Mouse (Mus musculus) ovary, postnatal 36 days (tissue): ENCODE results near the gene Brca2.

Experiments
- DNase-seq: peaks from one replicate; pipeline ENCODE4 v3.0.0; 2022; ENCODE audit warnings: low spot score, mixed read lengths

The Brca2 gene

DNA sequence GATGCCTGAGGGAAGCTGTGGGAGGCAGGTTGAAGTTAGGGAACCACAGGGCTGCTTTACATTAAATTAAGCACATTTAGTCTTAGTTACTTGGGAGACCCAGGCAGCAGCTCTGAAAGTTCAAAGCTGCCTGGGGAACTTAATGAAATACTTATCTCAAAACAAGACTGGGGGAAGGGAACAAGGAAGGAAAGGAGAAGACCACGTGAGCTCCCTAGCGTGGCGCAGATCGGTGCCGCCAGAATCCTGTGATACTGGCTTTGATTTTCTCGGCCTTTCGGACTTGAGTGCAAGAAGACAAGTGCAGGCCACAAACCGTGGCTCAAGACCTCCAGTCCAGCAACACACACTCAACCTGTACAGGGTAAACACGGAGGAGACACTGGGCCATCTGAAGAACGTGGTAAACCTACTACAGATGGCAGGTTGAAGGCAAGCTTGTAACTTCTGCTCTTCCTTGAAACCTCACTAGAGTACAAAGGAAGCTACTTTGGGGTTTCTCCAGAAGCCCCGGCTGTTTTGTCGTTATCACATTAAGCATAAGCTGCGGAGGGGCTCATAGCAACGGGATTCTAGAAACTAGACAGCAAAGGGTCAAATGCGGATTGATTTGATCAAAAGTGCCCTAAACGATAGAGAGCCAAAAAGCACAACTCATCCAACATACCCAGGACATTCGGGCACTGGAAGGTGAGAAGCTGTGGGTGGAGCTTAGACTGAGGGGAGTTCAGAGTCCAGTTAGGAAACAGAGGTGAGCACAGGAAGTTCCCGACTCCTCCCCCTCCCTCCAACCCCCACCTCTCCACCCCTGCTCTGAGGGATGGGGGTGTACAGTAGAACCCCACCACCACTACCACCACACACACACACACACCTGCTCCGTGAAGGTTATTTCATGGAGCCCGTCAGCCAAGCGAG lies 76.0 kb downstream of the Brca2 start:
- no peak for DNase-seq

DNA sequence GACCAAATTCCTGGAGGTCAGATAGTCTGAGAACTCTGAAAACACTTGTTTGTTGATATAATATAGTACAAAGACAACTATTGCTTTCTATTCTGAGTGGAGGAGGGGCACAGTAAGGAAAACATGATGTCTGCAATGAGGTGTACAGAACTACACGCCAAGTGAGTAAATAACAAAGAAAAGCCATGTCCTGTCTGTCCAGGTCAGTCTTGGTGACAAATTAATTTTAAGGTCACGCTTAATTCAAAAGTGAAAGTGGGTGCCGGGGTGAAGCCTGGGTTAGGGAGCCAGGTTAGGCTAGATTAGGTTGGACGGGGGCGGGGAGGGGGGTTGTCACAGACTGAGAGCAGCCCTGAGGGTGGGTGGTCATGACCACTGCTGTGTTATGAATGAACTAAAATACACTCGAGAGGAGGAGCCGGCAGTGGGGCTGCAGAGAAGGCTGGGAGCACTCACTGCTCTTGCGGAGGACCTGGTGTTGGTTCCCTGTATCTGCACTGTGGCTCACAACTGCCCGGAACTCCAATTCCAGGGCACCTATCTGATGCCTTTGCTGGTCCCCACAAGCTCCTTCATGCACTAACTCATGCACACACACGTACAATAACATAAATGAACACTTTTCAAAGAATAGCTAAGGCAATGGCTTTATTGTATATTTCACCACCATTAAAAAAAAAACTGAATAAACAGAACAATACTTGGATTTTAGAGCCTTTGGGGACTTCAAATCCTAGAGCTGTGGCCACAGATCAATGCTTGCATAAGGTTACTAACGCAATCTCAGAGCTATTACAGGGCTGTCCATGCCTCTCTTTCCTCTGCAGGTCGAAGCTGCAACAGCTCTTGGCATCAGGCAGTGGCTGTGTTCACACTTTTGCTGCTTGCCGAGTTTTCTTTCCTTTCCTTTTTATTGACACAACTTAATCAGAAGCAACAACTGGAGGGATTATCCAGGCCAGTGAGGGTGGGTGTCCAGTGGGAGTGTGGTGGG lies 77.2 kb downstream of the Brca2 start:
- no peak for DNase-seq

DNA sequence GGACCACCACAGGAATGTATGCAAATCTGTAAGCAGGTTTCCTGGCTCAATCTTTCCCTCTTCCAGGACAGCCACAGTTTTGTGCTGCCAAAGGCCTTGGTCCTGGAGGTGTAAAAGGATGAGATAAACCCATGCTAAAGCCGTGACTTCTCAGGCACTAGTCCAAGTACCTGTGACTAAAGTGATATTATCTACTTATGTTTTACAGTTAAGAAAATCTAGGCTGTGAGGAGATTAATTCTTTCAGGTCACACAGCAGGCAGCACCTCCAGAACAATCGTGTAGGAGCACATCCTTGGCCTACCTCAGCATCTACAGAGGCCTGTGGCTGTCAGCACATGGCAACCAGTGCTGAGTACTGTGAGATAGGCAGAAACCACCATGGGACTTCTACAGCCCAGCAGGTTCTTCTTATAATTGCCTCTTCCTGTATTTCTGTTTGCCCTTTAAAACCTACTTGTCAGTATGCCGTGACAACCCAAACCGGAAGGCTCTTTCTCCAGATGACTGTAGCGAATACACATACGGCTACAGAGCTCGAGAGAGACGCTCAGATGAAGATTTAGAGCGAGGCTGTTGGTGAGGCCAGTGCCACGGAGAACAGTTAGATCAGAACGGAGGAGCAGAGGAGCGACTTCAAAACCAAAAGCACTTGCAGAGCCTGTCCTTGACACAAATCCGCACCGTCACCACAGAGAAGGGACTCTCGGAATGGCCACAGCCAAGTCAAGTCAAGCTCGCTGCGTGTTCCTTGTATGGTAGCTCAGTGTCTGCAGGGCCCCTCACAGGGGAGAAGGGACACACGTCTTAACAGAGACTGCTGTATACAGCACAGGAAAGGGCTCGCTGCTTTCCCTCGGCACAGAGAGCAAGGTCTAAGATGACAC lies 78.4 kb downstream of the Brca2 start:
- no peak for DNase-seq

DNA sequence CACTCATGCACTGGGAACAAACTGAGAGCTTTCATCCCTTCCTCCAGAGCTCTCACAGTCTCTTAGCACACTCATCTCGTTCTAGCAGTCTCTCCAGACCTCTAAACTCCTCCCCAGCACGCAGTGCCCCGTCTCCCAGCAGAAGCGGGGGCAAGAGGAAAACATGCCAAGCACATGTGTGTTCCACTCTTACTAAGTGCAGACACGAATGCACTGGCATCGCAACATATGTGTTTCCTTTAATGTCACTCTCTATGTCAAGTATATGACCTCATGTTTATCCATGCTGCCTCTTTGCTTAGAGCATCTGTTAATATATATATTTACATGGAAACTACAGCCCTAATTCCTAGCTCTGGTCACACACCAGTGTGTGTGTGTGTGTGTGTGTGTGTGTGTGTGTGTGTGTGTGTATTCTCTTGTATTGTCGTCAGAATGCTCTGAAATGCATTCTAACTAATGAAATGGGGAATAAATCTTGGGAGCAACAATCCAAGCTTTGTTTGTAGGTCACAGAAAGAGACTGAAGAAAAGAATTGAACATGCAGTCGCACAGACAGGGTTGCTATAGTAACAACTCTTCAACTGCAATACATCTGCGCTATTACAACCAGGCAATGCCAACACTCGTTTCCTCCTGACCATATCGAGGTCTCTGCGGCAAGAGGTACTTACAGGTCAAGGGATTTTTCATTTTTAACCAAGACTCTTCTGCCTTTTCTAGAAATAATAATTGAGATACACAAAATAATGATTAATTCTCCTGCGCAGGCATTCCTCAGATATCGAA lies 79.2 kb downstream of the Brca2 start:
- DNase-seq: no peak

DNA sequence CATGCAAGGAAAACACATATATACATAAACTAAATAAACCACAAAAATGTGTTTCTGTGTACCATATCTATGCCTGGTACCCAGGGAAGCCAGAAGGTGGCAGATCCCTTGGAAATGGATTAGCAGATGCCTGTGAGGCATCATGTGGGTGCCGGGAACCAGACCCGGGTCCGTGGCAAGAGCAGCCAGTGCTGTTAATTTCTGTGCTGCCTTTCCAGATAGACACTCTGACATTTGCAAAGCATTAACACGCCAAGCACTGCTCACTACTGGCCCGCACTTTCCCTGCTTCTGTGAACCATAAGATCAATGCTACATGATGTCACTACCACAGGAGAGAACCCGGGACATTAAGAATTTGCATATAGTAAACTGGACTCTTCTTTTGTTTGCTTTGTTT lies 83.7 kb downstream of the Brca2 start:
- no peak for DNase-seq

DNA sequence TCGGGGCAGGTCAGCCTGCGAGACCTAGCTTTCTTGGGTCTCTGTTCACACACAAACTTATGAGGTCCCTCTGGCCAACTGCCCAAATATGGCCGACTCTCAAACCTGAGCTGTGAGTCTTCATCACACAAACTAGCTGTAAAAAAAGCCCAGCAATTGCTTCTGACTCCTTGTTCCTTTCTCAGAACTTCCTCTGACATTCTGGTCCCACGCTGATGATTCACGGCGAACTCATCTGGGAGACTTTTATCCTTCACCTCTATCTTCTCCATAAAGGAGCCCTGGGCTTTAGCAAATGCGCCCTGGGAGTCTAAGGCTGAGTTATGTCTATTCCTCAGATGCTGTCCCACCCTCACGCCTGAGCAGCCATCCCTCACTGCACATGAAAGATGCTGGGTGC lies 85.2 kb downstream of the Brca2 start:
- DNase-seq: no peak

DNA sequence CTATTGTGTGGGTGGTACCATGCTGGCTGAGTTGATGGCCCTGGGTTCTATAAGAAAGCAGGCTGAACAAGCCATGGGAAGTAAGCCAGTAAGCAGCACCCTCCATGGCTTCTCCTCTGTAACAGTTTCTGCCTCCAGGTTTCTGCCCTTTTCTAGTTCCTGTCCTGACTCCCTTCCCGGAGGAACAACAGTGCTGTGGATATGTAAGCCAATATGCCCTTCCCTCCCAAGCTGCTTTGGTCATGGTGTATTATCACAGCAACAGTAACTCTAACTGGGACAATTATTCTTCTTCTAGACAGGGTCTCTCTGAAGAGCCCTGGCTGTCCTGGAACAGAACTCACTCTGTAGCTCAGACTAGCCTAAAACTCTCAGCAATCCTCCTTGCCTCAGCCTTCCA lies 88.7 kb downstream of the Brca2 start:
- no peak for DNase-seq

DNA sequence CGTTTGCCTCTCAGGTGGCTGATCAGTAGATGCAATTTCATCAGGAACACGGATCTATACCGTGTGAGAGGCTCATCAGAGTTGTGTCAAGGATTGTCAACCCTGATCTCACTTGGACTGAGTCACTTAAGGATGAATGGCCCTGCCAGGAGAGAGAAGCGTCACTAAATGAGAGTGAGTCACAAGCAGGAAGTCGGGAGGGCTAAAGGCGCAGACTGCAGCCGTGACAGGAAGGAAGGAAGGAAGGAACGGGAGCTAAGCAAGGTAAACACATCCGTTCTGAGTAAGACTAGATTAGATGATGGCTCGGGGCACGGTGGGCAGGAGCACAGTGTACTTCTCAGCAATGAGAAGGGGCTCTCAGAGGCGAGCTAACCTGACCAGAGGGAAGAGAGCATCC lies 89.3 kb downstream of the Brca2 start:
- DNase-seq: no peak

DNA sequence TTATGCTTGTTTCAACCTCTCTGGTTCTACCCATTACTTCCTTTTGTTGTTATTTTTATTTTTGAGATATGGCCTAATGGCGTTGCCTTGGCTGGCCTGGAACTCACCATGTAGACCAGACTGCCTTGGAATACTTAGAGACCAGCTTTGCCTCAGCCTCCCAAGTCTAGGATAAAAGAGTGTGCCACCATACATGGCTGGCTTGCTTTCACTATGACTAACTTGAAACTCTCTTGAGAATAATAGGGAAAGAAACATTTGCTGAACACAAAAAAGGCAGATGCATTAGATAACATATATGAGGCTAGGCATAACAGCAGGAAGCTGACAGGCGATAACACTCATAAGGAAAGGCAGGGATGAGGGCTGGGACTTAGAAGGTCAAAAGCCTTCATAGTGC lies 91.6 kb downstream of the Brca2 start:
- no peak for DNase-seq

DNA sequence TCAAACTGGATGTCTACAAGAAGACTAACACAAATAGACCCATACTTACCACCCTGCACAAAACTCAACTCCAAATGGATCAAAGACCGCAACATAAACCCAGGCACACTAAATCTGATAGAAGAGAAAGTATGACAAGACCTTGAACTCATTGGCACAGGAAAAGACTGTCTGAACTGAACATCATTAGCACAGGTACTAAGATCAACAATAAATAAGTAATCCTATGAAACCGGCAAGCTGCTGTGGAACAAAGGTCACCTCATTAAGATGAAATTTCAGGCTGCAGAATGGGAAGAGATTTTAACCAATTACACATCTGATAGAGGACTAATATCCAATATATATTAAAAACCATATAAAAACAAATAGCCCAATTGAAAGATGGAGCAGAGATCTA lies 93.8 kb downstream of the Brca2 start:
- DNase-seq: no peak

DNA sequence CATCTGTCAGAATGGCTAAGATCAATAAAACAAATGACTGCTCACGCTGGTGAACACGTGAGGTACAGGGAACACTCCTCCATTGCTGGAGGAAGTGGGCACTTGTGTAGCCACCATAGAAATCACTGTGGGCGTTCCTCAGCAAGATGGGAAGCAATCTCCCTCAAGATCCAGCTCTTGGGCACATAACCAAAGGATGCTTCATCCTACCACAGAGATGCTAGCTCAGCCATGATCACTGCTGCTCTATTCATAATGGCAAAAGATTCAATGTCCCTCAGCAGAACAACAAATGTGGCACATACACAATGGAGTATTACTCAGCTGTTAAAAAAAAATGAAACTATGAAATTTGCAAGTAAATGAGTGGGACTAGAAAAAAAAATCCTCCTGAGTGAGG lies 94.3 kb downstream of the Brca2 start:
- no peak for DNase-seq

DNA sequence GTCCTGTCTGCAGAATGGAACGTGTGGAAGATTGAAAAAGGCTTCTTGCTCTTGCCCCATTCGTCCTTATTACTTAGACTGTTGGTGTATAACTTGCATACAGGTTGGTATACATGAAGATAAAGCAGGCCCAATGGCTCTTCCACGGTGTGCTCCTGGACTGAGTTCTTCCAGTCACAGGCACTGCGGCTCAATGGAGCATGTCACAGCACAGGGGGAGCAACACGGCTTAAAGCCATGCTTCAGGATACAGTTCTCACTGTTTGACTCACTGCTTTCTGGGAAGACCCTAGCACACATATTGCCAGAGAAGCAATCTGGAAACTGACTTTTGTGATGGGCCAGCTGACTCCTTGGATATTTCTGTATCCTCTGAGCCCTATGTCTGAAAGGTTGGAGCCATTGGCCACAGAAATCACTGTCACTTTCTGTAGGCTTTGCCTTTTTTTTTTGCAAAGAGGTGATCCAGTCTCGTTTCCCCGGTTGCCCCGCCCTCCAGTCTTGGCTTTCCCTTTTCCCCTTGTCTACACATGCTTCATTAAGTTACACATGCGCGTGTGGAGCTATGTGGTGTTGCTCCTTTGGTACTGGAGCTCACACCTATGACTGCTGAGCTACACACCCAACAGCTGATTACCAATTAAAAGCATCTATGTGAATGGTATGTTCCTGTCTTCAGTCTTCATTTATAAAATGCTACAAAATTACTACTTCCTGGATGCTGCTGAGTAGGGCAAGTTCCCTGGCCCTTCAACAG lies 96.3 kb downstream of the Brca2 start:
- no peak for DNase-seq
